Mouse (Mus musculus) heart, embryonic 10.5 days (tissue): ENCODE results near the gene Arrdc4. TPM values are rescaled to one million over a fixed set of nuclear protein-coding genes. Genes with fewer than 3 reads are reported as not detected.

ENCODE experiments used
- DNase-seq: peaks from one replicate; pipeline ENCODE4 v3.0.0-alpha.2; 2017; ENCODE audit warnings: low spot score
- H3K27ac ChIP-seq: fragments of 300-500 bp; sonication (generic); 2 replicates; pipeline ENCODE4 v1.5.1; 2016; ENCODE audit warnings: mild to moderate bottlenecking
- H3K27me3 ChIP-seq: fragments of 300-500 bp; sonication (generic); 2 replicates; pipeline ENCODE4 v1.6.1; 2016; ENCODE audit warnings: mild to moderate bottlenecking; ENCODE audit not compliant: poor library complexity, insufficient read depth, severe bottlenecking
- H3K36me3 ChIP-seq: fragments of 300-500 bp; sonication (generic); 2 replicates; pipeline ENCODE4 v1.6.1; 2016; ENCODE audit warnings: mild to moderate bottlenecking, moderate library complexity
- H3K4me1 ChIP-seq: fragments of 300-500 bp; sonication (generic); 2 replicates; pipeline ENCODE4 v1.6.1; 2016; ENCODE audit warnings: mild to moderate bottlenecking
- H3K4me3 ChIP-seq: fragments of 300-500 bp; sonication (generic); 2 replicates; pipeline ENCODE4 v1.5.1; 2016; ENCODE audit warnings: mild to moderate bottlenecking, moderate library complexity
- H3K9me3 ChIP-seq: fragments of 300-500 bp; sonication (generic); 2 replicates; pipeline ENCODE4 v1.6.1; 2016; ENCODE audit warnings: mild to moderate bottlenecking, moderate library complexity
- WGBS: fragments of 180-500 bp; shearing (Covaris S2); methylation state at CpG from one replicate; pipeline ENCODE4 v1.1.7; 2016; 5-methylcytosine and 5-hydroxymethylcytosine counted together
- polyA plus RNA-seq: library from polyadenylated mRNA; unstranded; fragments of >200 nt; fragmentation: Nextera tagmentation; extraction: Ambion mirVana; gene quantifications from 2 replicates; pipeline ENCODE4 v1.2.1, GENCODE M21; 2016

Gene Arrdc4
- polyA plus RNA-seq, 1 experiment from 2014 or later, result 15.2 TPM

DNA sequence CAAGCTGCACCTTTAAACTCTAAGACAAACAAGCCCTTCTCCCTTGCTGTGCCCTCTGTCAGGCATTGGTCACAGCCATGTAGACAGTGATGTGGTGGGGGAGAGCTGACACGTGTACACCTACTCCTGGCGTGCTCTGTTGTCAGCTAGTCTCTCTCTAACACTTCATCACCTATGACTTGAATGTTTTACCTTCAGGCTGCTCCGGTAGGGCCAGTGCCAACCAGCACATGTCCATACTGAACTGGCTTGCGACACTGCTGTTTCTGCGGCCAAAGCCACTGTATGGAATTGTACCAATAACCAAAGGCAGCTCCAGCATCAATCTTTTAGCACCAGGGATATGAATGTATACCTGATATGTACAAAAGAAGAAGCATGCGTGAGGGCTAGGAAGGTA is 8.3 kb downstream of the Arrdc4 start:
- Histone ChIP-seq H3K27me3 (no peaks in the 10 kb centered on the region), H3K9me3 (no peaks in the 10 kb centered on the region), H3K36me3 (peaks cover 62% of the 10 kb centered on the region), H3K27ac (no peak overlapping the region), H3K4me1 (no peaks in the 10 kb centered on the region), H3K4me3 (no peak overlapping the region)
- WGBS, result 87% methylated on average over 6 of the region's 6 CpGs
- no peak for DNase-seq

- DNase-seq, result no peak
- 81% methylated on average over 11 of the region's 11 CpGs for WGBS
- no peak overlapping the region for H3K4me3 ChIP-seq
- peaks cover 53% of the 10 kb centered on the region for H3K36me3 ChIP-seq
- no peaks in the 10 kb centered on the region for H3K9me3 ChIP-seq
- no peaks in the 10 kb centered on the region for H3K4me1 ChIP-seq
- no peaks in the 10 kb centered on the region for H3K27me3 ChIP-seq
- H3K27ac ChIP-seq, result no peak overlapping the region
These were observed 10.2 kb downstream of the Arrdc4 start for GRCm38 (mm10) chr7:68738676-68739399.

DNA sequence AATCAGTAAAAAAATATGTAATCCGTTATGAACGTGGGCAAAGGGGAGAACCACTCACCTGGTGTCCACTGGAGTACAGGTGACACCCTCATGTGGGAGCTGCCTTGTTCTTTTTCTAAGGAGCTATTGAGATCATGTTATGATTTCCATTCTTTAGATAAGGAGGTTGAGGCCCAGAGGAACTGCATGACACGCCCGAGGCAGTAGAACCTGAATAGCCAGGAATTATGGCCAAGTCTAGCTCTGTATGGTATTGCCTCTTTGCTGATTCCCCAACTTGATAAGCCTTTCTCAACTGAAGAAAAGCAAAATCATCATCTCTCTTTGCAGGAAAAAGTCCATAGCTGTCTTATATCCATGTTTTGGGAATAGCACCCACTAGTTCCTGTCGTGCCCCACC is 22.7 kb downstream of the Arrdc4 start:
- Histone ChIP-seq H3K36me3 (no peaks in the 10 kb centered on the region), H3K4me3 (no peak overlapping the region), H3K4me1 (no peaks in the 10 kb centered on the region), H3K27me3 (no peaks in the 10 kb centered on the region), H3K27ac (no peak overlapping the region), H3K9me3 (no peaks in the 10 kb centered on the region)
- 88% methylated on average over 5 of the region's 5 CpGs for WGBS
- no peak for DNase-seq

- DNase-seq, result no peak
- Histone ChIP-seq H3K4me3 (no peak overlapping the region), H3K4me1 (no peaks in the 10 kb centered on the region), H3K27ac (no peak overlapping the region), H3K9me3 (no peaks in the 10 kb centered on the region), H3K27me3 (no peaks in the 10 kb centered on the region), H3K36me3 (no peaks in the 10 kb centered on the region)
- 83% methylated on average over 7 of the region's 7 CpGs for WGBS
These were observed 24.3 kb downstream of the Arrdc4 start for GRCm38 (mm10) chr7:68724711-68725110.

GRCm38 (mm10) chr7:68721520-68721919 is 27.5 kb downstream of the Arrdc4 start:
- H3K36me3 ChIP-seq, result no peaks in the 10 kb centered on the region
- H3K9me3 ChIP-seq, result no peaks in the 10 kb centered on the region
- peaks cover 14% of the 10 kb centered on the region for H3K4me1 ChIP-seq
- H3K27me3 ChIP-seq, result no peaks in the 10 kb centered on the region
- H3K4me3 ChIP-seq, result no peak overlapping the region
- 85% methylated on average over 4 of the region's 4 CpGs for WGBS
- DNase-seq, result no peak
- H3K27ac ChIP-seq, result no peak overlapping the region

DNA sequence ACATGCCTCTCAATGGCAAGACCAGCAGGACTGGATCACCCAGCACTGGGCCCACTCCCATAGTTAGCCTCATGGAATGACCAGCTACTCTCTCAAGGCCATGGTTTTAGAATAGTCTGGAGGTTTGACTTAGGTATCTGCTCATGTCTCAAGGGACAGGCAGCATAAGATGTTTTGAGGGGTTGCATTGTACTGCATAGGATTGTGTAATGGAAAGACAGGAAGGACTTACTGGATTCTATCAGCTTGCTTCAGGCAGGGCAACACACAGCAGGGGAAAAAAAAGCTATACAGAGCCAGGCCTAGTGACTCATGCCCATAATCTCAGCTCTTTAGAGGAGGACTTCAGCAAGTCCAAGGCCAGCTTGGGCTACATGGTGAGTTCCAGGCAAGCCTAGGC is 31.1 kb downstream of the Arrdc4 start:
- Histone ChIP-seq H3K36me3 (no peaks in the 10 kb centered on the region), H3K27ac (no peak overlapping the region; the same call in 1 of the 2 replicates)

GRCm38 (mm10) chr7:68717498-68717897 is 31.5 kb downstream of the Arrdc4 start:
- no peaks in the 10 kb centered on the region for H3K9me3 ChIP-seq
- H3K27ac ChIP-seq, result no peak overlapping the region; the same call in 1 of the 2 replicates
- H3K4me1 ChIP-seq, result peaks cover 14% of the 10 kb centered on the region
- no peak overlapping the region for H3K4me3 ChIP-seq
- no peaks in the 10 kb centered on the region for H3K36me3 ChIP-seq
- 48% methylated on average over 10 of the region's 10 CpGs for WGBS
- no peak for DNase-seq
- H3K27me3 ChIP-seq, result no peaks in the 10 kb centered on the region

More for the DNA sequence above, 31.1 kb downstream of the Arrdc4 start:
- Histone ChIP-seq H3K27me3 (no peaks in the 10 kb centered on the region), H3K9me3 (no peaks in the 10 kb centered on the region), H3K4me1 (peaks cover 14% of the 10 kb centered on the region), H3K4me3 (no peak overlapping the region)
- no peak for DNase-seq

DNA sequence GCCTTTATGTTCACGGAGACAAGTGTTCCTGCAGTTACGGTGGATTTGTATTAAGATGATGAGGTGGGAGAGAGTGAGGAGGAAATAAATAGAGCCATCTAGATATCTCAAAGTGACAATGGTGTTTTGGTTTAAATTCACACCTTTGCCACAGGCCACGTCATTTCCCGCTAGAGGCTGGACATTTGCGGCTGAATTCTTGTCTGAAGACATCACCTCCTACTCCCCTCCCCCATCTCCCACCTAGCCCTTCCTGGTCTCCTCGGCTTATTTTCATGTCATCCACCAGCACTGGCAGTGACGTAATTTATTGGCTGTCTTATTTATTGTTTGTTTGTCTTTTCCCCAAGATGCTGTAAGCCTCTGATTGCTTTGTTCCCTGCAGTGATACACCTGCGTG is 32.1 kb downstream of the Arrdc4 start:
- no peak overlapping the region for H3K4me3 ChIP-seq
- H3K27ac ChIP-seq, result no peak overlapping the region
- H3K27me3 ChIP-seq, result no peaks in the 10 kb centered on the region
- WGBS, result 67% methylated on average over 8 of the region's 8 CpGs
- peaks cover 14% of the 10 kb centered on the region for H3K4me1 ChIP-seq
- no peak for DNase-seq
- no peaks in the 10 kb centered on the region for H3K36me3 ChIP-seq
- no peaks in the 10 kb centered on the region for H3K9me3 ChIP-seq

DNA sequence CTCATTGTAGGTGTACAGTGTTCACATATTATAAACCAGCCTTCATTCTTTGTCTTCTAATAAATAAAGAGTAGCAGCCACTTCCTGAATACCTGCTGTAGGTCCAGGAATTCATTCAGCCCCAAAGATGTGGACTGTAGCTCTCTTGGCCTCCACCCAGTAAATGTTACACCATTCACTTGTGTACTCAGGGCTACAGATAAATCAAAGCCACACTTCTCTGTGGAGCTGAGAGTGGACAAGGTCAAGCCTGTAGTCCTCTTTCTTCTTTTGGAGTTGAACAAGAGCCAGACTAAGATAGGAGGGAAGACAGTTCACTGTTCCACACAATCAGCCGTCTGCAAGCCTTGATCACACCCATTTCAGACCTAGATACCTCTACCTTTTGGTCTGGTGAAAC is 36.1 kb downstream of the Arrdc4 start:
- Histone ChIP-seq H3K9me3 (no peaks in the 10 kb centered on the region), H3K27me3 (no peaks in the 10 kb centered on the region), H3K27ac (no peak overlapping the region), H3K4me3 (no peak overlapping the region), H3K36me3 (no peaks in the 10 kb centered on the region), H3K4me1 (peaks cover 11% of the 10 kb centered on the region)
- no peak for DNase-seq
- WGBS, result 59% methylated on average over 1 of the region's 1 CpGs

DNA sequence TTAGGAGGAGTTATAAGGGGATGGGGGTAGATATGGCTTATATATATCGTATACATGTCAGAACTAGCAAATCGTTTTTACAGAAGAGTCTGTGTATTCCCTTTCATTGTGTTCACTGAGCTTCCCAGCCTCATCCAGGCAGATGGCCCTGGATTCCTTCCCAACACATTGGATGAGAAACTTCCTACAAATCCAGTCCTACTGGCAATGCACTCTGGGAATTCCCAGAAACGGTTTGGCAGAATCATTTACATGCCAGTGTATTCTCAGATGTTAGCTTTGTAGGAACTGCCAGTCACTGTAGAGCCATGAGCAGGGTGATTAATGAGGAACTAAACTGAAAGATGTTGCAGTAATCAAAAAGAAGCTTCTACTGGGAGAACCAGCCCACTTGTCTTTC is 36.6 kb downstream of the Arrdc4 start:
- Histone ChIP-seq H3K27ac (no peak overlapping the region), H3K36me3 (no peaks in the 10 kb centered on the region), H3K4me1 (peaks cover 6% of the 10 kb centered on the region), H3K9me3 (no peaks in the 10 kb centered on the region), H3K27me3 (no peaks in the 10 kb centered on the region), H3K4me3 (no peak overlapping the region)
- 78% methylated on average over 3 of the region's 3 CpGs for WGBS
- no peak for DNase-seq

- Histone ChIP-seq H3K27ac (no peak overlapping the region), H3K4me3 (no peak overlapping the region), H3K36me3 (no peaks in the 10 kb centered on the region), H3K27me3 (no peaks in the 10 kb centered on the region), H3K9me3 (no peaks in the 10 kb centered on the region), H3K4me1 (no peaks in the 10 kb centered on the region)
- WGBS, result 42% methylated on average over 1 of the region's 1 CpGs
- no peak for DNase-seq
These were observed 39.8 kb downstream of the Arrdc4 start for GRCm38 (mm10) chr7:68709319-68709573.

GRCm38 (mm10) chr7:68708563-68709318 is 40.3 kb downstream of the Arrdc4 start:
- 72% methylated on average over 3 of the region's 3 CpGs for WGBS
- Histone ChIP-seq H3K4me1 (no peaks in the 10 kb centered on the region), H3K27me3 (no peaks in the 10 kb centered on the region), H3K4me3 (no peak overlapping the region), H3K27ac (no peak overlapping the region), H3K9me3 (no peaks in the 10 kb centered on the region), H3K36me3 (no peaks in the 10 kb centered on the region)
- no peak for DNase-seq

- H3K9me3 ChIP-seq, result no peaks in the 10 kb centered on the region
- H3K27ac ChIP-seq, result no peak overlapping the region
- DNase-seq, result no peak
- H3K4me3 ChIP-seq, result no peak overlapping the region
- H3K4me1 ChIP-seq, result no peaks in the 10 kb centered on the region
- WGBS, result 89% methylated on average over 7 of the region's 7 CpGs
- no peaks in the 10 kb centered on the region for H3K36me3 ChIP-seq
- no peaks in the 10 kb centered on the region for H3K27me3 ChIP-seq
These were observed 43.9 kb downstream of the Arrdc4 start for GRCm38 (mm10) chr7:68705162-68705561.
